Mouse (Mus musculus) cortical plate, adult 2 months (tissue): ENCODE results near the gene Epyc.

Experiments
- CTCF ChIP-seq: fragments of 200-500 bp; IDR thresholded peaks from 2 replicates; pipeline ENCODE4 v1.5.1; 2011; ENCODE audit warnings: mild to moderate bottlenecking, control low read depth, low read length; ENCODE audit not compliant: insufficient read depth; ENCODE audit errors: extremely low read depth
- POLR2A ChIP-seq: fragments of 200-500 bp; IDR thresholded peaks from 2 replicates; pipeline ENCODE4 v1.6.1; 2011; ENCODE audit warnings: mild to moderate bottlenecking, low read length, control low read depth; ENCODE audit not compliant: insufficient read depth; ENCODE audit errors: extremely low read depth

- no peak for TF ChIP-seq CTCF
- TF ChIP-seq POLR2A, result no peak
These were observed 82.1 kb downstream of the Epyc start for GRCm38 (mm10) chr10:97725929-97726328.
